In the genomic region with DNA sequence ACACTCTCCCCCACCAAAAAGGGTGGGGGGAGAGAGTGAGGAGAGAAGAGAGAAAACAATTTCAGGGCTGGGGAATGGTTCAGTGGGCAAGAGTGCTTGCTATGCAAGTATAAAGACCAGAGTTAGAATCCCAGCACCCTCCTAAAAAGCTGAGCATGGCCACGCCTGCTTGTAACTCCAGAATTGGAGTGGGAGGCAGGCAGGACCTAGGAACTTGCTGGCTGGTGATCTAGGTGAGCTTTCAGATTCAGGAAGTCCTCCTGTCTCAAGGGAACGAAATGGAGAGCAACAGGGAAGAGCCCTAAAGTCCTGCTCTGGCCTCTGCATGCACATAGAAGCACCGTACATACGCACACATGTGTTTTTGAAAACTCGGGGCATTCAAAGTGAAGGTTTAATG, we compare ENCODE assay signal across 28 mouse cellular contexts. TPM values are rescaled to one million over a fixed set of nuclear protein-coding genes. Genes with fewer than 3 reads are reported as not detected.
A peak's percentile ranks its signal among the peaks of the same experiment; 100 is the strongest.
DNase-seq lines count a peak whose midpoint lies in the region; ATAC-seq and TF ChIP-seq lines count a peak whose summit lies in the region.
"Had no signal": no experiment of that assay in that cellular context is flagged by ENCODE, and none has a peak within 500 bp of the region (broad histone marks: within the 10 kb centered on the region; RNA-seq: fewer than 3 reads in every experiment).

No protein-coding gene starts in this region.

- H3K36me3 ChIP-seq in CH12.LX (replicated peaks in 1 of 2; ENCODE audit: control insufficient read depth in 1 of 2, insufficient read depth in 1 of 2, low read length in 1 of 2): peaks cover 55 to 89% of the 10 kb centered on the region in 2 experiments
- H3K36me3 ChIP-seq in myocyte (ENCODE audit: control insufficient read depth, insufficient read depth): peaks cover 21% of the 10 kb centered on the region
- H3K36me3 ChIP-seq in hindbrain, embryonic 16.5 days (ENCODE audit: control insufficient read depth, insufficient read depth, low read length): no peaks in the 10 kb centered on the region

- no peak overlapping the region for H3K27ac ChIP-seq in CH12.LX (ENCODE audit: insufficient read depth, low read depth)
- H3K27ac ChIP-seq in hindbrain, embryonic 16.5 days (ENCODE audit: low read depth, low read length): no peak overlapping the region

- no peak for ATAC-seq in hindbrain, embryonic 16.5 days
- ATAC-seq: activated CD4-positive, CD25-positive, alpha-beta regulatory T cell, adult 4 months; CD4-positive, CD25-positive, alpha-beta regulatory T cell, adult 4 months; Patski had no signal

- no peak for TF ChIP-seq RAD21 in CH12.LX (IDR thresholded peaks at IDR 0.05; ENCODE audit: low read depth, low read length)

- no peak for TF ChIP-seq POLR2A in CH12.LX (IDR thresholded peaks at IDR 0.05; ENCODE audit: low read depth, low read length)
- TF ChIP-seq POLR2A in myocyte (IDR thresholded peaks at IDR 0.05; ENCODE audit: insufficient read length, low read depth): no peak

- no peak overlapping the region for H3ac ChIP-seq in myocyte (ENCODE audit: control insufficient read depth, insufficient read length)

- H3K27me3 ChIP-seq in CH12.LX (replicated peaks): no peaks in the 10 kb centered on the region
- no peaks in the 10 kb centered on the region for H3K27me3 ChIP-seq in myocyte (ENCODE audit: control insufficient read depth, insufficient read depth, insufficient read length)
- no peaks in the 10 kb centered on the region for H3K27me3 ChIP-seq in hindbrain, embryonic 16.5 days (replicated peaks; ENCODE audit: control insufficient read depth, insufficient read depth, low read length)
- H3K27me3 ChIP-seq: Patski had no signal

- H3K4me2 ChIP-seq in CH12.LX (ENCODE audit: insufficient read depth, low read depth, poor library complexity, severe bottlenecking) (no peak overlapping the region), myocyte (ENCODE audit: low read depth) (no peak overlapping the region)
- no peak overlapping the region for H3K4me2 ChIP-seq in hindbrain, embryonic 16.5 days (ENCODE audit: low read length)

- in situ Hi-C loops in CH12.LX (cut with MboI; ENCODE audit: low pct_ligation_motif_present, low pct_unique_long_range_greater_than_20kb, low sequenced_read_pairs): no loop called here

- H3K79me2 ChIP-seq in CH12.LX (replicated peaks; ENCODE audit: control insufficient read depth, extremely low read depth, insufficient read depth, poor library complexity, severe bottlenecking): no peaks in the 10 kb centered on the region
- H3K79me2 ChIP-seq in myocyte (ENCODE audit: control insufficient read depth, insufficient read depth): no peaks in the 10 kb centered on the region

- no peak overlapping the region for H3K4me3 ChIP-seq in CH12.LX (replicated peaks in 1 of 3; ENCODE audit: low read depth in 2 of 3, low read length in 2 of 3, poor library complexity in 1 of 3)
- no peak overlapping the region for H3K4me3 ChIP-seq in myocyte
- H3K4me3 ChIP-seq in hindbrain, embryonic 16.5 days (ENCODE audit: low read length): no peak overlapping the region

- H3K9ac ChIP-seq in CH12.LX (ENCODE audit: insufficient read depth, low read depth): no peak overlapping the region
- no peak overlapping the region for H3K9ac ChIP-seq in hindbrain, embryonic 16.5 days (ENCODE audit: low read depth, low read length)

- no peak for TF ChIP-seq CTCF in CH12.LX (conservative IDR thresholded peaks at IDR 0.05 in 1 of 2, IDR thresholded peaks at IDR 0.05 in 1 of 2; ENCODE audit: low read depth in 2 of 2, low read length in 2 of 2)

- no peak for TF ChIP-seq EP300 in CH12.LX (IDR thresholded peaks at IDR 0.05; ENCODE audit: low read length)

- dilution Hi-C loops in CH12.LX (cut with MboI; ENCODE audit: extremely low pct_ligation_motif_present, extremely low pct_unique_long_range_greater_than_20kb, low sequenced_read_pairs): no loop called here

- DNase-seq in heart, adult 11 months: peak; percentile 74
- DNase-seq in heart, adult 9 months (ENCODE audit: low spot score in 2 of 2): no peak
- DNase-seq in CH12.LX (ENCODE audit: extremely low read depth): no peak
- no peak for DNase-seq in T-cell, adult 2 months (ENCODE audit: low spot score)
- DNase-seq: adrenal gland, adult 2 months; adrenal gland, adult 8-10 months; adrenal gland, postnatal 10 days; adrenal gland, postnatal 14 days; adrenal gland, postnatal 25 days; adrenal gland, postnatal 36 days; B cell, adult 2 months; cerebellum, adult 11 months; cerebellum, adult 11-12 months; cerebellum, adult 18-20 months; cerebellum, adult 2 months; cerebellum, adult 8-10 months had no signal

- WGBS in hindbrain, embryonic 16.5 days: 96% methylated on average over 5 of the region's 5 CpGs

- no peaks in the 10 kb centered on the region for H3K4me1 ChIP-seq in CH12.LX (ENCODE audit: control insufficient read depth in 1 of 2, insufficient read depth in 2 of 2)
- no peaks in the 10 kb centered on the region for H3K4me1 ChIP-seq in hindbrain, embryonic 16.5 days (ENCODE audit: control insufficient read depth, insufficient read depth, low read depth, low read length)

- H3K9me3 ChIP-seq in CH12.LX (replicated peaks; ENCODE audit: low read length): peaks cover 34% of the 10 kb centered on the region
- no peaks in the 10 kb centered on the region for H3K9me3 ChIP-seq in hindbrain, embryonic 16.5 days (ENCODE audit: control insufficient read depth, low read length)

TF ChIP-seq in CH12.LX, 34 proteins besides CTCF, POLR2A, EP300 and RAD21:
- no peak for TF ChIP-seq ZNF384 (IDR thresholded peaks at IDR 0.05; ENCODE audit: low read depth, low read length)
- TF ChIP-seq MEF2A (IDR thresholded peaks at IDR 0.05; ENCODE audit: borderline replicate concordance, low read depth, low read length): no peak
- no peak for TF ChIP-seq MAX (IDR thresholded peaks at IDR 0.05; ENCODE audit: low read length)
- no peak for TF ChIP-seq IRF4 (IDR thresholded peaks at IDR 0.05; ENCODE audit: low read depth, low read length)
- 0 out of 2 replicates have a peak, but pooled peaks have one; percentile 30 for TF ChIP-seq POLR2AphosphoS2 (IDR thresholded peaks at IDR 0.05; ENCODE audit: low read depth, low read length)

TF ChIP-seq in myocyte, 11 proteins besides CTCF, POLR2A, EP300 and RAD21:
- TF ChIP-seq USF1 (IDR thresholded peaks at IDR 0.05; ENCODE audit: low read depth) (no peak), REST (IDR thresholded peaks at IDR 0.05; ENCODE audit: insufficient read depth, insufficient read length) (no peak), TCF12 (IDR thresholded peaks at IDR 0.05; ENCODE audit: insufficient read depth, poor library complexity, severe bottlenecking) (no peak), E2F4 (IDR thresholded peaks at IDR 0.05; ENCODE audit: insufficient read depth) (no peak), MYOG (IDR thresholded peaks at IDR 0.05; ENCODE audit: control insufficient read depth in 1 of 3, insufficient read depth in 1 of 3, insufficient read length in 2 of 3, low read depth in 2 of 3) (no peak), MYOD1 (IDR thresholded peaks at IDR 0.05; ENCODE audit: control insufficient read depth in 1 of 3, insufficient read length in 2 of 3, low read depth in 2 of 3) (no peak), TCF3 (IDR thresholded peaks at IDR 0.05; ENCODE audit: insufficient read length, low read depth) (no peak), POLR2AphosphoS2 (IDR thresholded peaks at IDR 0.05; ENCODE audit: insufficient read length, low read depth) (peak; percentile 50), CEBPB (IDR thresholded peaks at IDR 0.05; ENCODE audit: insufficient read depth, poor library complexity, severe bottlenecking) (no peak)
TF ChIP-seq in myocyte: peak in this region for 1.

RNA-seq across cellular contexts. Expression of gene Knstrn, which starts 9.0 kb away (rescaled TPM):
- total RNA-seq in CH12.LX (2012; rRNA removed): 72.9 and 82.1 TPM in 2 replicates
- 72.9 and 76.6 TPM in 2 replicates for total RNA-seq in CH12.LX (2014; rRNA removed)
- 97.2 and 108 TPM in 2 replicates for polyA plus RNA-seq in CH12.LX (2012; ENCODE audit: insufficient read length, low read depth)
- 42.2 TPM for polyA plus RNA-seq in myocyte (2012; fragmentation: generic; extraction: Trizol)
- 22.0 and 22.5 TPM in 2 replicates for polyA plus RNA-seq in hindbrain, embryonic 16.5 days (2015; fragmentation: Nextera tagmentation; extraction: Ambion mirVana)

RNA-seq across cellular contexts. Expression of gene Ivd, which starts 39.0 kb away (rescaled TPM):
- 28.4 and 29.3 TPM in 2 replicates for total RNA-seq in CH12.LX (2012; rRNA removed)
- total RNA-seq in CH12.LX (2014; rRNA removed): 25.5 and 30.0 TPM in 2 replicates
- polyA plus RNA-seq in CH12.LX (2012; ENCODE audit: insufficient read length, low read depth): 27.6 and 34.5 TPM in 2 replicates
- 35.3 TPM for polyA plus RNA-seq in myocyte (2012; fragmentation: generic; extraction: Trizol)
- polyA plus RNA-seq in hindbrain, embryonic 16.5 days (2015; fragmentation: Nextera tagmentation; extraction: Ambion mirVana): 52.2 and 56.1 TPM in 2 replicates

RNA-seq across cellular contexts. Expression of gene Disp2, which starts 43.3 kb away (rescaled TPM):
- total RNA-seq in CH12.LX (2012; rRNA removed) (not detected in 2 replicates), CH12.LX (2014; rRNA removed) (not detected in 2 replicates)
- polyA plus RNA-seq in CH12.LX (2012; ENCODE audit: insufficient read length, low read depth) (not detected in 2 replicates), myocyte (2012; fragmentation: generic; extraction: Trizol) (0.06 TPM)
- polyA plus RNA-seq in hindbrain, embryonic 16.5 days (2015; fragmentation: Nextera tagmentation; extraction: Ambion mirVana): 82.9 and 87.0 TPM in 2 replicates
- polyA plus RNA-seq: CD4-positive, CD25-positive, alpha-beta regulatory T cell, adult 4 months had no signal

RNA-seq across cellular contexts. Expression of gene Phgr1, which starts 50.2 kb away (rescaled TPM):
- total RNA-seq in CH12.LX (2012; rRNA removed) (not detected in 2 replicates), CH12.LX (2014; rRNA removed) (not detected in 2 replicates)
- polyA plus RNA-seq in CH12.LX (2012; ENCODE audit: insufficient read length, low read depth) (not detected in 2 replicates), myocyte (2012; fragmentation: generic; extraction: Trizol) (not detected)
- not detected in 2 replicates for polyA plus RNA-seq in hindbrain, embryonic 16.5 days (2015; fragmentation: Nextera tagmentation; extraction: Ambion mirVana)
- total RNA-seq: adrenal gland, adult 18-20 months; adrenal gland, adult 2 months; adrenal gland, adult 8-10 months; adrenal gland, postnatal 10 days; adrenal gland, postnatal 14 days; adrenal gland, postnatal 25 days; adrenal gland, postnatal 36 days; adrenal gland, postnatal 4 days; ES-E14; G1E; MEL had no signal
- polyA plus RNA-seq: activated CD4-positive, CD25-positive, alpha-beta regulatory T cell, adult 4 months; adrenal gland, adult 2 months; brain, embryonic 14.5 days; C2C12; CD4-positive, CD25-positive, alpha-beta regulatory T cell, adult 4 months; cerebellum, adult 2 months; G1E; Patski had no signal

Comparison
In these comparisons a context has a peak if more than half of its experiments do, and no peak if none do; other contexts are left out.
1. RNA of gene Disp2, which starts 43.3 kb away (polyA plus RNA-seq): 82.9 to 87.0 TPM in hindbrain, embryonic 16.5 days; 0.06 TPM in myocyte (single experiment) and not detected in CH12.LX; every median in the first group is over 10 times any median in the second.